Mouse (Mus musculus) neural tube, embryonic 14.5 days (tissue): ENCODE results near the gene N4bp3. TPM values are rescaled to one million over a fixed set of nuclear protein-coding genes. Genes with fewer than 3 reads are reported as not detected.
"Not testable (repeated sequence)": the region's sequence is repeated elsewhere in the genome, so short reads cannot be mapped to it uniquely, and the experiment has no call there.

Source experiments
- ATAC-seq: fragments of 200-750 bp; cut with Nextera tagmentation; 2 replicates; pipeline ENCODE4 v1.8.0; 2017; ENCODE audit warnings: low read depth, mild to moderate bottlenecking, moderate TSS enrichment, moderate library complexity
- H3K27ac ChIP-seq: fragments of 300-500 bp; sonication (generic); 2 replicates; pipeline ENCODE4 v1.5.1; 2014; ENCODE audit warnings: low read depth, mild to moderate bottlenecking, control low read depth, low read length, moderate library complexity, mixed read lengths
- H3K27me3 ChIP-seq: fragments of 300-500 bp; sonication (generic); 2 replicates; pipeline ENCODE4 v1.6.1; 2014; ENCODE audit warnings: low read length; ENCODE audit not compliant: control insufficient read depth, insufficient read depth
- H3K36me3 ChIP-seq: fragments of 300-500 bp; sonication (generic); 2 replicates; pipeline ENCODE4 v1.6.1; 2014; ENCODE audit warnings: low read length, mixed read lengths; ENCODE audit not compliant: control insufficient read depth, insufficient read depth
- H3K4me1 ChIP-seq: fragments of 300-500 bp; sonication (generic); 2 replicates; pipeline ENCODE4 v1.6.1; 2014; ENCODE audit warnings: low read length; ENCODE audit not compliant: control insufficient read depth, insufficient read depth
- H3K4me2 ChIP-seq: fragments of 300-500 bp; sonication (generic); 2 replicates; pipeline ENCODE4 v1.6.1; 2014; ENCODE audit warnings: mild to moderate bottlenecking, low read depth, low read length, control low read depth
- H3K4me3 ChIP-seq: fragments of 300-500 bp; sonication (generic); 2 replicates; pipeline ENCODE4 v1.5.1; 2014; ENCODE audit warnings: low read depth, low read length, control low read depth, mixed read lengths
- H3K9ac ChIP-seq: fragments of 300-500 bp; sonication (generic); replicated peaks from 2 replicates; pipeline ENCODE4 v1.6.1; 2014; ENCODE audit warnings: low read depth, mild to moderate bottlenecking, control low read depth, low read length, mixed read lengths
- H3K9me3 ChIP-seq: fragments of 300-500 bp; sonication (generic); 2 replicates; pipeline ENCODE4 v1.6.1; 2016; ENCODE audit warnings: low read length; ENCODE audit not compliant: control insufficient read depth
- whole genome bisulfite sequencing: fragments of 180-500 bp; shearing (Covaris S2); extraction: QIAGEN DNeasy Blood & Tissue Kit; methylation state at CpG from one replicate; pipeline ENCODE4 v1.1.7; 2014; 5-methylcytosine and 5-hydroxymethylcytosine counted together
- polyA plus RNA-seq: library from polyadenylated mRNA; unstranded; fragments of >200 nt; fragmentation: Nextera tagmentation; extraction: Ambion mirVana; gene quantifications from 2 replicates; pipeline ENCODE4 v1.2.1, GENCODE M21; 2014

Gene N4bp3
- polyA plus RNA-seq, 1 experiment from 2014 or later, result 17.7 TPM

DNA sequence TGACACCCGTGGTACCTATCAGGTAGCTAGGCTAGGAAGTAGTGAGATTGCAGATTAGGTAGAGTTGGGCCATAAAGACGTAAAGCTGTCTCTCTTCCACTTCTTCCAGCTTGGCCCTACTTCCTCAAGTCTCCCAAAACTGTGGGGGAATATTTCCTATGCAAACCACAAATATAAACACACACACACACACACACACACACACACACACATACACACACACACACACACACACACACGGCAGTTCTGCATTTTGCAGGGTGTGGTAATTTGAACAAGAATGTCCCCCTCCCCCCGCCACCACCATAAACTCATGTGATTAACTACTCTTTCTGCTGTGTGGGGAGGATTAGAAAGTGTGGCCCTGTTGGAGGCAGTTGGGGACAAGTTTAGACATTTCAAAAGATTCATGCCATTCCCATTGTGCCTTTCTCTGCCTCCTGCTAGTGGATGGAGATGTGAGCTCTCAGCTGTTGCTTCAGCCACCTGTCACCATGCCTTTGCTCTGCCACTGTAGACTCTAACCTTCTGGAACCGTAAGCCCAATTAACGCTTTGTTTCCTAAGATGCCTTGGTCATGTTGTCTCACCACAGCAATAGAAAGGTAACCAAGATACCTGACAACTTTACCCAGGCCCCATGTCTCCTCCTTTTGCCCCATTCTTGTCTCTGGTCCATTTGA, 27.2 kb upstream of the N4bp3 start:
- no peaks in the 10 kb centered on the region for H3K36me3 ChIP-seq
- no peaks in the 10 kb centered on the region for H3K27me3 ChIP-seq
- no peak overlapping the region for H3K9ac ChIP-seq
- no peak overlapping the region for H3K4me3 ChIP-seq
- H3K4me1 ChIP-seq, result no peaks in the 10 kb centered on the region
- H3K27ac ChIP-seq, result no peak overlapping the region
- WGBS, result 64% methylated on average over 6 of the region's 6 CpGs
- ATAC-seq, result no peak
- H3K4me2 ChIP-seq, result no peak overlapping the region
- H3K9me3 ChIP-seq, result no peaks in the 10 kb centered on the region

DNA sequence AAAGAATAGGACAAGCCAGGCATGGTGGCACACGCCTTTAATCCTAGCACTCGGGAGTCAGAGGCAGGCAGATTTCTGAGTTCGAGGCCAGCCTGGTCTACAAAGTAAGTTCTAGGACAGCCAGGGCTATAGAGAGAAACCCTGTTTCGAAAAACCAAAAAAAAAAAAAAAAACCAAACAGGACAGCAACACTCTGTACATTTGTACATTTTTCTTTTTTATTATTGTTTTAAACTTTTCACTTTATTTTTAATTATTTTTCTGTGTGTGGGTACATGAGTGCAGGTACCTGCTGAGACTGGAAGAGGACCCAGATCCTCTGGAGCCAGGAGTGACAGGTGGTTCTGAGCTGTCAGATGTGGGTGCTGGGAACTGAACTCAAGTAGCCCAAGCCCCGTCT, 24.7 kb upstream of the N4bp3 start:
- Histone ChIP-seq H3K27ac (no peak overlapping the region), H3K4me1 (no peaks in the 10 kb centered on the region), H3K36me3 (no peaks in the 10 kb centered on the region), H3K4me2 (no peak overlapping the region), H3K9ac (no peak overlapping the region), H3K9me3 (no peaks in the 10 kb centered on the region), H3K27me3 (no peaks in the 10 kb centered on the region), H3K4me3 (no peak overlapping the region)
- ATAC-seq, result no peak
- 87% methylated on average over 5 of the region's 5 CpGs for WGBS

DNA sequence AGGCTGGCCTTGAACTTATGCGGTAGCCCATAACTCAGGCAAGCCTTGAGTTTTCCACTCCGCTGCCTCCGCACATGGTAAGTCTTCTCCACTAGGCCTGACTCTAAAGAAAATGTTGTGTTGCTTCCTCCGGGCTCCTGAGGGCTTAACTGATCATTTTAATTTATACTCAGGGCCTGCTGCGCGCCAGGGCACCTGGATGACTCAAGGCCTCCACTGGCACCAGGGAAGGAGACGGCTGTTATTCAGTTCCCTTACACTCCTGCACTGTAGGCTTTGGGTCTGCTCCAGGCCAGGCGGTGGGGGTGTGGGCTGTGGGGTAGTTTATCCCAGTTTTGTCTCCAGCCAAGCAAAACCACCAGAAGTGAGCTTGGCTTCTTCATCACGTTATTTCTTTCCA, 22.6 kb upstream of the N4bp3 start:
- Histone ChIP-seq H3K4me1 (no peaks in the 10 kb centered on the region), H3K9ac (no peak overlapping the region), H3K27me3 (no peaks in the 10 kb centered on the region), H3K9me3 (no peaks in the 10 kb centered on the region), H3K4me2 (no peak overlapping the region), H3K27ac (no peak overlapping the region), H3K36me3 (no peaks in the 10 kb centered on the region), H3K4me3 (no peak overlapping the region)
- no peak for ATAC-seq
- WGBS, result 82% methylated on average over 9 of the region's 9 CpGs

DNA sequence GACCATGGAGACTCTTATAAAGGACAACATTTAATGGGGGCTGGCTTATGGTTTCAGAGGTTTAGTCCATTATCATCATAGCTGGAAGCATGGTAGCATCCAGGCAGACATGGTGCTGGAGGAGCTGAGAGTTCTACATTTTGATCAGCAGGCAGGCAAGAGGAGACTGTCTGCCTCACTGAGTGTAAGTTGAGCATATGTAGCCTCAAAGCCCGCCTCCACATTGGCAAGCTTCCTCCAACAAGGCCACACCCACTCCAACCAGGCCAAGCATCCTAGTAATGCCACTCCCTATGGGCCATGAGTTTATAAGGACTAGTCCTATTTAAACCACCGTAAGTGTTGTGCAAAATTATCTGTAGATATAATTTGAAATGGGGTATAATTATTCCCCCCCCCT, 20.7 kb upstream of the N4bp3 start:
- no peak overlapping the region for H3K27ac ChIP-seq
- no peaks in the 10 kb centered on the region for H3K4me1 ChIP-seq
- H3K27me3 ChIP-seq, result no peaks in the 10 kb centered on the region
- ATAC-seq, result no peak
- no peak overlapping the region for H3K9ac ChIP-seq
- WGBS, result 65% methylated on average over 2 of the region's 2 CpGs
- no peak overlapping the region for H3K4me2 ChIP-seq
- H3K36me3 ChIP-seq, result no peaks in the 10 kb centered on the region
- H3K9me3 ChIP-seq, result no peaks in the 10 kb centered on the region
- H3K4me3 ChIP-seq, result no peak overlapping the region

DNA sequence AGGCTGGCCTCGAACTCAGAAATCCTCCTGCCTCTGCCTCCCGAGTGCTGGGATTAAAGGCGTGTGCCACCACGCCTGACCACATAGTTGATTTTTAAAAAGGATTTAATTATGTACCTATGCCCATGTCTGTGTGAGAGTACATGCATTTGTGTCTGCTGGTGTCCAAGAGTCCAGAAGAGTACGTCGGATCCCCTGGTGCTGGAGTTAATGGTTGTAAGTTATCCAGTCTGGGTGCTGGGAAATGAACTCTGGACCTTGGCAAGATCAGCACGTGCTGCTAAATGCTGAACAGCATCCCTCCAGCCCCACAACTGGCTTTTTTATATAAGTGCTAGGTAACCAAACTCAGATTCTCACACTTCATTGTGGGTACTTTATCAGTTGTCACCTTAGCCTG, 20.2 kb upstream of the N4bp3 start:
- H3K27me3 ChIP-seq, result no peaks in the 10 kb centered on the region
- WGBS, result 92% methylated on average over 7 of the region's 7 CpGs
- H3K4me2 ChIP-seq, result no peak overlapping the region
- H3K9ac ChIP-seq, result no peak overlapping the region
- no peak overlapping the region for H3K4me3 ChIP-seq
- no peak for ATAC-seq
- H3K4me1 ChIP-seq, result no peaks in the 10 kb centered on the region
- no peak overlapping the region for H3K27ac ChIP-seq
- H3K9me3 ChIP-seq, result no peaks in the 10 kb centered on the region
- no peaks in the 10 kb centered on the region for H3K36me3 ChIP-seq

DNA sequence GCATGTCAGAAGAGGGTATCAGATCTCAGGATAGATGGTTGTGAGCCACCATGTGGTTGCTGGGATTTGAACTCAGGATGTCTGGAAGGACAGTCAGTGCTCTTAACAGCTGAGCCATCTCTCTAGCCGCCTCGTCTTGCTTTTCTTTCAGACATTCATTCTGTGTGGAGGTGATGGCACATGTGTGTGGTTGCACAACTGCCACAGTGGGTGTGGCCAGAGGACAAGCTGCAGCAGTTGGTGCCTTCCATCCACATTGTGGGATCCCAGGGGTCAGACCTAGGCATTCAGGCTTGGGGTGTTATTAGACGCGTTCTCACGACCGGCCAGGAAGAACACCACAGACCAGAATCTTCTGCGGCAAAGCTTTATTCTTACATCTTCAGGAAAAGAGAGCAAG, 14.1 kb upstream of the N4bp3 start:
- WGBS, result 95% methylated on average over 7 of the region's 7 CpGs
- H3K36me3 ChIP-seq, H3K4me3 ChIP-seq, ATAC-seq, H3K27me3 ChIP-seq, H3K4me1 ChIP-seq, H3K27ac ChIP-seq, H3K9ac ChIP-seq, H3K9me3 ChIP-seq, H3K4me2 ChIP-seq: not testable (repeated sequence)

DNA sequence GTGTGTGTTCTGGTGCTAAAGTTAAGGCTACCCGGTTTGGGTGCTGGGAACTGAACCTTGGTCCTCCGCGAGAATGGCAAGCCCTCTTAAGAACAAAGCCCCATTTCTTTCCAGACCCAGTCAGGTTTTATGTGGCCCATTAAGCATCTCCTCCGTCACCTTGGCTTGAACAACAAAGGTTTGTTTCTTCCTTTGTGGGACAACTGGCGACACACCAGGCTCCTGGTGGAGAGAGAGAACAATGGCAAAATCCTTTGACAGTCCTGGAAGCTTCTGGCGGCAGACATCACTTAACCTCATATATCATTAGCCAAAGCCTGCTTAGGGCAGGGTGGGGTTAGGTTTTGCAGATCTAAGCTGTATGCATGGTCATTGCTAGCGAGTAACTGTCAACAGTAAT, 12.0 kb upstream of the N4bp3 start:
- WGBS, result 57% methylated on average over 7 of the region's 7 CpGs
- no peaks in the 10 kb centered on the region for H3K36me3 ChIP-seq
- no peak for ATAC-seq
- H3K4me2 ChIP-seq, result no peak overlapping the region
- H3K27me3 ChIP-seq, result no peaks in the 10 kb centered on the region
- no peak overlapping the region for H3K9ac ChIP-seq
- no peak overlapping the region for H3K4me3 ChIP-seq
- peaks cover 3% of the 10 kb centered on the region; the same call in 1 of the 2 replicates for H3K4me1 ChIP-seq
- H3K9me3 ChIP-seq, result no peaks in the 10 kb centered on the region
- H3K27ac ChIP-seq, result no peak overlapping the region

DNA sequence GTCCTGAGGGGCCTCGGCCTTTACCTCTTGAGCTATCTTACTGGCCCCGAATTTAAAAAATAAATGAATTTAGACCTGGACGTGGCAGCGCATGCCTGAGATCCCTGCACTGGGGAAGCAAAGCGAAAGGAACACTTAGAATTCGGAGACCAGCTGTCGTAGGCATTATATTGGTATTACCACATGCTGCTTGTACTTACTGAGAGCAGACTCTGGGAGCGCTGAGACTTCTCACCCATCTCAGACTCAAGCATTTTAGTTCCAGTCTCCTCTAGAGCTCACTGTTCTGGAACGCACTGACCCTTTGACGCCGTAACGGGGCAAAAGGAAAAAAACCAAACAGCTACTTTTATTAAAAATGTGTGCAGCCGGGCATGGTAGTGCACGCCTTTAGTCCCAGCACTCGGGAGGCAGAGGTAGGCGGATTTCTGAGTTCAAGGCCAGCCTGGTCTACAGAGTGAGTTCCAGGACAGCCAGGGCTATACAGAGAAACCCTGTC, 11.3 kb upstream of the N4bp3 start:
- no peaks in the 10 kb centered on the region for H3K27me3 ChIP-seq
- H3K9me3 ChIP-seq, result no peaks in the 10 kb centered on the region
- no peak overlapping the region for H3K9ac ChIP-seq
- no peak overlapping the region for H3K4me2 ChIP-seq
- no peaks in the 10 kb centered on the region for H3K36me3 ChIP-seq
- ATAC-seq, result no peak
- 79% methylated on average over 16 of the region's 16 CpGs for WGBS
- no peak overlapping the region for H3K4me3 ChIP-seq
- H3K4me1 ChIP-seq, result peaks cover 3% of the 10 kb centered on the region; the same call in 1 of the 2 replicates
- no peak overlapping the region for H3K27ac ChIP-seq

DNA sequence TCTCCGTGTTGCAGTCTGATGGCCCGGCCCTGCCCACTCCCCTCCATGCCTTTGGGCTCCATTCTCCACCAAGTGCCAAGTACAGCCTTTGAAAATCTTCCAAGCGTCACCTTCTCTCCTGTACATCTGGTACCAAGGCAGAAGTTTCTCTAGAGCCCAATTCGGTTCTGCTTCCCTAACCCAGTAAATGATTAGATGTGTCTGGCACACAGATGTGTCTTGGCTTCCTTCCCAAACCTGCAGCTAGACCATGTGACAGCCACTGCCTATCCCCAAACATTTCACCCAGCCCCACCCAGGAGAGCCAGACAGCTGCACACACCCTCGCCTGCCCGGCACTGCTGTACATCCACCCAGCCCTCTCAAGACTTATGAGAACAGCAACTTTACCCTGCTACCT, 8.1 kb upstream of the N4bp3 start:
- Histone ChIP-seq H3K4me1 (peaks cover 3% of the 10 kb centered on the region; the same call in 1 of the 2 replicates), H3K4me3 (no peak overlapping the region), H3K36me3 (no peaks in the 10 kb centered on the region), H3K27ac (0 out of 2 replicates have a peak overlapping the region, but pooled peaks have one; percentile 5), H3K9me3 (no peaks in the 10 kb centered on the region), H3K27me3 (no peaks in the 10 kb centered on the region), H3K4me2 (no peak overlapping the region), H3K9ac (no peak overlapping the region)
- WGBS, result 47% methylated on average over 6 of the region's 6 CpGs
- ATAC-seq, result peak; percentile 87
